Mouse (Mus musculus): ENCODE data around the gene Ramp3.

DNA sequence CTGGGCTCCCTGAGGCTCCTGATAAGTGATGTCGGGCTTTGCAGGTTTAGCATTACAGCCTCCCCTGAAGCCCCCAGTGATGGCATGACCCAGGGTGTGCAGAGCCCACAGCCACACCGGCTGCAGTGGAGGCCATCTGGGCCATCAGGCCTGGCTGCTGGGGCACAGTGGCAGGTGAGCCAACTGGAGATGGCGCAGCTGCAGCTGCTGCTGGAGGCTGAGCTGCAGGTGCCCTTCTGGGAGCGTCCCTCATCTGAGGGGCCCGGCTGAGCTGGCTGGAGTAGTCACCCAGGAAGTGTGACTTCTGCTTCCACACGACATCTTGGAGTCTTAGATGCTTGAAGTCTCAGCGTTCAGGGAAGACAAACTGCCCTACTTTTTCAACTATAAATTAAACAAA is 7.8 kb upstream of the Ramp3 start:
- no peak for TF ChIP-seq POLR2A (IDR thresholded peaks at IDR 0.05; ENCODE audit: extremely low read depth, insufficient read depth, low read length)
- TF ChIP-seq CTCF (IDR thresholded peaks at IDR 0.05; ENCODE audit: extremely low read depth, insufficient read depth, low read length): no peak
